In genomic region chr17:30675021-30675740, GRCm38 (mm10) we compare ENCODE assay signal across 16 mouse cellular contexts.
"Had no signal": no experiment of that assay in that cellular context is flagged by ENCODE, and none has a peak within 500 bp of the region (broad histone marks: within the 10 kb centered on the region; RNA-seq: fewer than 3 reads in every experiment).

No protein-coding gene starts in this region.

- DNase-seq: kidney, adult 2 months; kidney, postnatal 4 days; liver, embryonic 13.5 days; lung, adult 2 months; retina, postnatal 1 day; right cerebral cortex, postnatal 14 days; thymus, postnatal 25 days had no signal

- H3K4me2 ChIP-seq: liver, embryonic 13.5 days; midbrain, embryonic 13.5 days; neural tube, embryonic 13.5 days had no signal

- H3K4me1 ChIP-seq: liver, embryonic 13.5 days; megakaryocyte, embryonic 14.5 days; midbrain, embryonic 10.5 days had no signal

- H3K36me3 ChIP-seq: midbrain, embryonic 10.5 days; midbrain, embryonic 13.5 days; neural tube, embryonic 13.5 days had no signal

- H3K4me3 ChIP-seq: liver, embryonic 13.5 days; megakaryocyte, embryonic 14.5 days; midbrain, embryonic 10.5 days; midbrain, embryonic 13.5 days; myocyte; neural tube, embryonic 13.5 days had no signal

- ATAC-seq: intestine, postnatal 0 days; lung, postnatal 0 days; midbrain, embryonic 13.5 days; midbrain, embryonic 16.5 days had no signal

- H3K9me3 ChIP-seq: liver, embryonic 13.5 days; midbrain, embryonic 10.5 days; midbrain, embryonic 13.5 days; neural tube, embryonic 13.5 days had no signal

- H3K9ac ChIP-seq: liver, embryonic 13.5 days; midbrain, embryonic 13.5 days; neural tube, embryonic 13.5 days had no signal

- H3K27me3 ChIP-seq: liver, embryonic 13.5 days; midbrain, embryonic 13.5 days; neural tube, embryonic 13.5 days had no signal

- H3K27ac ChIP-seq: kidney, postnatal 0 days; liver, embryonic 13.5 days; midbrain, embryonic 10.5 days; midbrain, embryonic 13.5 days; neural tube, embryonic 13.5 days had no signal
